Mouse (Mus musculus) limb, embryonic 14.5 days (tissue): ENCODE data around the gene Lgi1. TPM values are rescaled to one million over a fixed set of nuclear protein-coding genes. Genes with fewer than 3 reads are reported as not detected.

Source experiments
- ATAC-seq: fragments of 200-750 bp; cut with Nextera tagmentation; 2 replicates; pipeline ENCODE4 v1.8.0; 2017; ENCODE audit warnings: low read depth, moderate number of reproducible peaks, moderate TSS enrichment; ENCODE audit not compliant: low FRiP score
- DNase-seq: peaks from one replicate; pipeline ENCODE4 v3.0.0-alpha.2; 2015; ENCODE audit warnings: low spot score
- H3K27ac ChIP-seq: fragments of 300-500 bp; sonication (generic); replicated peaks from 2 replicates; pipeline ENCODE4 v1.5.1; 2014; ENCODE audit warnings: low read depth, mild to moderate bottlenecking, low read length, moderate library complexity, mixed read lengths
- H3K27me3 ChIP-seq: fragments of 300-500 bp; sonication (generic); 2 replicates; pipeline ENCODE4 v1.6.1; 2014; ENCODE audit warnings: low read length, mixed read lengths; ENCODE audit not compliant: control insufficient read depth, insufficient read depth
- H3K36me3 ChIP-seq: fragments of 300-500 bp; sonication (generic); 2 replicates; pipeline ENCODE4 v1.6.1; 2014; ENCODE audit warnings: mild to moderate bottlenecking, low read length, moderate library complexity, mixed read lengths; ENCODE audit not compliant: control insufficient read depth, insufficient read depth
- H3K4me1 ChIP-seq: fragments of 300-500 bp; sonication (generic); 2 replicates; pipeline ENCODE4 v1.6.1; 2014; ENCODE audit warnings: antibody characterized with exemption, low read length, mixed read lengths; ENCODE audit not compliant: control insufficient read depth, insufficient read depth
- H3K4me2 ChIP-seq: fragments of 300-500 bp; sonication (generic); replicated peaks from 2 replicates; pipeline ENCODE4 v1.6.1; 2014; ENCODE audit warnings: low read depth, mild to moderate bottlenecking, low read length, moderate library complexity; ENCODE audit not compliant: severe bottlenecking
- H3K4me3 ChIP-seq: fragments of 300-500 bp; sonication (generic); replicated peaks from 2 replicates; pipeline ENCODE4 v1.5.1; 2014; ENCODE audit warnings: low read length
- H3K9ac ChIP-seq: fragments of 300-500 bp; sonication (generic); 2 replicates; pipeline ENCODE4 v1.6.1; 2014; ENCODE audit warnings: mild to moderate bottlenecking, low read depth, low read length, moderate library complexity; ENCODE audit not compliant: severe bottlenecking
- H3K9me3 ChIP-seq: fragments of 300-500 bp; sonication (generic); 2 replicates; pipeline ENCODE4 v1.6.1; 2016; ENCODE audit warnings: low read length; ENCODE audit not compliant: control insufficient read depth
- POLR2A ChIP-seq: fragments of 200-500 bp; IDR thresholded peaks from 2 replicates; pipeline ENCODE4 v1.8.0; 2012; ENCODE audit warnings: inconsistent platforms, mild to moderate bottlenecking, moderate library complexity, borderline replicate concordance; ENCODE audit not compliant: insufficient read depth, insufficient read length; ENCODE audit errors: extremely low read depth
- WGBS: fragments of 180-500 bp; shearing (Covaris S2); extraction: QIAGEN DNeasy Blood & Tissue Kit; methylation state at CpG from one replicate; pipeline ENCODE4 v1.1.7; 2014; 5-methylcytosine and 5-hydroxymethylcytosine counted together
- polyA plus RNA-seq, 2 experiments: library from polyadenylated mRNA; depleted of rRNA in 1 of 2; stranded (reverse) in 1 of 2; unstranded in 1 of 2; fragments of >200 nt; fragmentation: Nextera tagmentation in 1 of 2; extraction: Ambion mirVana in 1 of 2; gene quantifications; 2 replicates each; pipeline versions ENCODE4 v1.2.1 to v1.2.3; 2012 to 2014

The Lgi1 gene
- polyA plus RNA-seq (2012; rRNA removed) (2.3 and 2.5 TPM in 2 replicates), polyA plus RNA-seq (2014; fragmentation: Nextera tagmentation; extraction: Ambion mirVana) (1.7 and 3.3 TPM in 2 replicates)

DNA sequence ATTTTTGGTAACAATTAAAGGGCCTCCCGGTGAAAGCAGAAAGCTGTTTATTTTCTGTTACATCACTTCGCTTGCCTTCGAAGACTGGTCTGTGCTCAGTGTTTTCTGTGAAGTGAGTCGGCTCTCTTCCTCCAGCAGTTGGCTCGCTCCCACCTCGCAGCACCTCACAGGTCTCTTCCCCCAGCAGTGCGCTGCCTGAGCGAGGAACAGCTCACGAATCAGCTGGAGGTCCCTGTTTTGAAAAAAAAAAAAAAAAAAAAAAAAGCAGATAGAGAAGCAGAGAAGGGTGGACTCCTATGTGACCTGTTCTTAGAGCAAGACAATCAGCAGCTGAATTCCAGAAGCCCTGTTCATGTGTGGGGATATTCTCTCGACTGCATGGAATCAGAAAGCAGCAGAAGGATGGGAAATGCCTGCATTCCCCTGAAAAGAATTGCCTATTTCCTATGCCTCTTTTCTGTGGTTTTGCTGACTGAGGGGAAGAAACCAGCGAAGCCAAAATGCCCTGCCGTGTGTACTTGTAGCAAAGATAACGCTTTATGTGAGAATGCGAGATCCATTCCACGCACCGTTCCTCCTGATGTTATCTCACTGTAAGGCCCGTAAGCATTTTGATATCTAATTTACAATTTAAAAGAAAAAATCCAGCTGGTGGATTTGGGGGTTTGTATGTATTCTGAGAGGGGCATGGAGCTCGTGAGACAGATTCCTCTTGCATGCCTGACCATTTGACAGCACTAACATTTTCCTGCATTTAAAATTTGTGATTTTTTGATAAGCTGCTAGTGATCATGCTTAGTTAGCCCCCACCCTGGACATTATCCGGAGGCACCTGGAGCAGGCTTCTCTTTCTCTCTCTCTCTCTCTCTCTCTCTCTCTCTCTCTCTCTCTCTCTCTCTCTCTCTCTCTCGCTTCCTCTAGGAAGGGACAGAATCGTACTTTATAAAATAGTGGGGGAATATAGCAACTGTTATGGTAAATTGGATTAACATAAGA is at the start of gene Lgi1:
Gene Lgi1 (plus strand): TSS at position 32 of the 996 bp plus-strand sequence.
- WGBS: 33% methylated on average over 21 of the region's 21 CpGs
- DNase-seq (no peak), ATAC-seq (no peak)
- Histone ChIP-seq H3K9me3 (no peaks in the 10 kb centered on the region), H3K36me3 (no peaks in the 10 kb centered on the region), H3K27me3 (no peaks in the 10 kb centered on the region), H3K4me1 (peaks cover 8% of the 10 kb centered on the region), H3K9ac (no peak within 1 kb of the TSS), H3K4me3 (peak within 1 kb of the TSS; percentile 10), H3K4me2 (peak within 1 kb of the TSS; percentile 29), H3K27ac (no peak within 1 kb of the TSS)
- no peak for TF ChIP-seq POLR2A

GRCm38 (mm10) chr19:38217696-38218095 is 46.6 kb upstream of the Lgi1 start:
- no peak for TF ChIP-seq POLR2A

DNA sequence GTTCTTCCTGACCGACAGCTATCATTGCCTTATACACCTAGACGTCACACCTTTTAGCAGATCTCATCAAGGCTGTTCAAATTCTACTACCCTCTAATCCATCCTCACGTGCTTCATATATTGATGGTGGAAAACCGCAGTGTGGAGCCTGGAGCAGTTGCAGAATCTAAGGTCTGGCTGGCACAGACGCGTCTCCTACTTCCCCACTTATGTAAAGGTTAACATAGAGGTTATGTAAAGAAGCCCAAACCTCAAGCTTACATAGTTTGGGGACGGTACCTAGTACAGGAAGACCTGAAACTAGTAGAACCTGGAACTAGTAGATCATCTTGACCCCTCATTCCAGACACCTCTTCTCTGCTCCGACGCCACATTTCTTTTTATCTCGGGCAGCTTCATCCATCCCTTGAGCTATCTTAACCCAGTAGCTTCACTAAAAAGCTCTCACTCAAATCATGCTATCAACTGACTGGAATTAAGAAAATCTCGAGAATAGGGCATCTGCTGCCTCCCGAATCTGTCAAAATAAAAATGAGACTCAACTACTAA is 40.9 kb upstream of the Lgi1 start:
- peak overlapping the region; percentile 77 for H3K4me2 ChIP-seq
- peak overlapping the region; percentile 79 for H3K27ac ChIP-seq
- DNase-seq (peak; percentile 2), ATAC-seq (no peak)
- peak overlapping the region; percentile 68 for H3K4me3 ChIP-seq
- H3K9me3 ChIP-seq: no peaks in the 10 kb centered on the region
- peaks cover 7% of the 10 kb centered on the region; the same call in 1 of the 2 replicates for H3K4me1 ChIP-seq
- WGBS: 9% methylated on average over 12 of the region's 12 CpGs
- H3K36me3 ChIP-seq: peaks cover 4% of the 10 kb centered on the region
- TF ChIP-seq POLR2A: no peak
- no peaks in the 10 kb centered on the region for H3K27me3 ChIP-seq
- peak overlapping the region; percentile 70 for H3K9ac ChIP-seq

More at GRCm38 (mm10) chr19:38217696-38218095, 46.6 kb upstream of the Lgi1 start:
- H3K9ac ChIP-seq: no peak overlapping the region
- no peaks in the 10 kb centered on the region for H3K27me3 ChIP-seq
- H3K4me3 ChIP-seq: no peak overlapping the region
- ATAC-seq (no peak), DNase-seq (no peak)
- peaks cover under 1% of the 10 kb centered on the region; the same call in 1 of the 2 replicates for H3K4me1 ChIP-seq
- H3K4me2 ChIP-seq: no peak overlapping the region
- H3K9me3 ChIP-seq: no peaks in the 10 kb centered on the region
- H3K27ac ChIP-seq: no peak overlapping the region
- peaks cover 29% of the 10 kb centered on the region for H3K36me3 ChIP-seq
- WGBS: 100% methylated on average over 3 of the region's 3 CpGs

- H3K9me3 ChIP-seq: no peaks in the 10 kb centered on the region
- peak within 1 kb of the TSS; percentile 77 for H3K4me2 ChIP-seq
- H3K36me3 ChIP-seq: 0 out of 2 replicates have a peak, but pooled peaks cover 3% of the 10 kb centered on the region
- H3K4me1 ChIP-seq: peaks cover 7% of the 10 kb centered on the region; the same call in 1 of the 2 replicates
- ATAC-seq: peak; percentile 97
- TF ChIP-seq POLR2A: 0 out of 2 replicates have a peak, but pooled peaks have one; percentile 25
- H3K9ac ChIP-seq: peak within 1 kb of the TSS; percentile 70
- H3K4me3 ChIP-seq: peak within 1 kb of the TSS; percentile 68
- H3K27me3 ChIP-seq: no peaks in the 10 kb centered on the region
- H3K27ac ChIP-seq: peak within 1 kb of the TSS; percentile 79
- WGBS: under 1% methylated on average over 49 of the region's 49 CpGs
- DNase-seq: peak; percentile 81
These were observed 40.2 kb upstream of the Lgi1 start, which contains the start of gene Fra10ac1 for GRCm38 (mm10) chr19:38223905-38224684. Fra10ac1 (minus strand) TSS chr19:38224156.
